Mouse (Mus musculus): ENCODE data around the gene Mip. TPM values are rescaled to one million over a fixed set of nuclear protein-coding genes. Genes with fewer than 3 reads are reported as not detected.
A peak's percentile ranks its signal among the peaks of the same experiment; 100 is the strongest.
"Not testable (repeated sequence)": the region's sequence is repeated elsewhere in the genome, so short reads cannot be mapped to it uniquely, and the experiment has no call there.

The Mip gene
- polyA plus RNA-seq, 1 experiment: not detected

GRCm38 (mm10) chr10:128185277-128185940 is 40.2 kb upstream of the Mip start:
- TF ChIP-seq FOSL1 (IDR thresholded peaks at IDR 0.05; ENCODE audit: insufficient read depth, low read length, poor library complexity, severe bottlenecking): peak; percentile 14
- TF ChIP-seq MYOG (IDR thresholded peaks at IDR 0.05; ENCODE audit: control insufficient read depth, extremely low read depth, insufficient read length): no peak
- peak; percentile 63 for TF ChIP-seq MAX (IDR thresholded peaks at IDR 0.05)
- TF ChIP-seq MYOD1 (IDR thresholded peaks at IDR 0.05; ENCODE audit: control insufficient read depth, insufficient read length, low read depth): peak; percentile 6
- Histone ChIP-seq H3K27me3 (ENCODE audit: control insufficient read depth, insufficient read depth, insufficient read length) (no peaks in the 10 kb centered on the region), H3K79me2 (ENCODE audit: control insufficient read depth, insufficient read depth) (no peaks in the 10 kb centered on the region), H3K79me3 (ENCODE audit: low read depth) (no peaks in the 10 kb centered on the region), H3ac (ENCODE audit: control insufficient read depth, insufficient read length, low read depth) (no peak overlapping the region), H3K4me3 (ENCODE audit: insufficient read depth, poor library complexity, severe bottlenecking) (no peak overlapping the region), H3K36me3 (ENCODE audit: control insufficient read depth, insufficient read depth) (no peaks in the 10 kb centered on the region)

- no peak overlapping the region for H3K4me3 ChIP-seq (ENCODE audit: insufficient read depth, poor library complexity, severe bottlenecking)
- H3K79me2 ChIP-seq (ENCODE audit: control insufficient read depth, insufficient read depth): no peaks in the 10 kb centered on the region
- no peaks in the 10 kb centered on the region for H3K79me3 ChIP-seq (ENCODE audit: low read depth)
- no peaks in the 10 kb centered on the region for H3K27me3 ChIP-seq (ENCODE audit: control insufficient read depth, insufficient read depth, insufficient read length)
- no peak for TF ChIP-seq USF1 (IDR thresholded peaks at IDR 0.05; ENCODE audit: low read depth)
- TF ChIP-seq MYOD1 (IDR thresholded peaks at IDR 0.05; ENCODE audit: control insufficient read depth, insufficient read length, low read depth): peak; percentile 61
- peak; percentile 16 for TF ChIP-seq MAX (IDR thresholded peaks at IDR 0.05)
- no peak for TF ChIP-seq MYOG (IDR thresholded peaks at IDR 0.05; ENCODE audit: control insufficient read depth, extremely low read depth, insufficient read length)
- TF ChIP-seq CTCF (IDR thresholded peaks at IDR 0.05; ENCODE audit: control insufficient read depth, insufficient read depth, insufficient read length): peak; percentile 63
- TF ChIP-seq FOSL1 (IDR thresholded peaks at IDR 0.05; ENCODE audit: insufficient read depth, low read length, poor library complexity, severe bottlenecking): no peak
- TF ChIP-seq CEBPB (IDR thresholded peaks at IDR 0.05; ENCODE audit: low read depth): no peak
- H3ac ChIP-seq (ENCODE audit: control insufficient read depth, insufficient read length, low read depth): no peak overlapping the region
- no peaks in the 10 kb centered on the region for H3K36me3 ChIP-seq (ENCODE audit: control insufficient read depth, insufficient read depth)
Measured at GRCm38 (mm10) chr10:128185959-128186358, 39.7 kb upstream of the Mip start.

- no peak for TF ChIP-seq MAX (IDR thresholded peaks at IDR 0.05)
- TF ChIP-seq USF1 (IDR thresholded peaks at IDR 0.05; ENCODE audit: low read depth): no peak
- no peak for TF ChIP-seq MYOG (IDR thresholded peaks at IDR 0.05; ENCODE audit: control insufficient read depth, extremely low read depth, insufficient read length)
- H3K27me3 ChIP-seq (ENCODE audit: control insufficient read depth, insufficient read depth, insufficient read length): no peaks in the 10 kb centered on the region
- H3K79me3 ChIP-seq (ENCODE audit: low read depth): no peaks in the 10 kb centered on the region
- no peak overlapping the region for H3ac ChIP-seq (ENCODE audit: control insufficient read depth, insufficient read length, low read depth)
- no peaks in the 10 kb centered on the region for H3K36me3 ChIP-seq (ENCODE audit: control insufficient read depth, insufficient read depth)
- H3K4me3 ChIP-seq (ENCODE audit: insufficient read depth, poor library complexity, severe bottlenecking): no peak overlapping the region
- H3K79me2 ChIP-seq (ENCODE audit: control insufficient read depth, insufficient read depth): no peaks in the 10 kb centered on the region
Measured at GRCm38 (mm10) chr10:128187181-128187605, 38.4 kb upstream of the Mip start.

- Histone ChIP-seq H3K79me3 (ENCODE audit: low read depth) (no peaks in the 10 kb centered on the region), H3K27me3 (ENCODE audit: control insufficient read depth, insufficient read depth, insufficient read length) (no peaks in the 10 kb centered on the region), H3K4me3 (ENCODE audit: insufficient read depth, poor library complexity, severe bottlenecking) (no peak overlapping the region), H3ac (ENCODE audit: control insufficient read depth, insufficient read length, low read depth) (no peak overlapping the region), H3K36me3 (ENCODE audit: control insufficient read depth, insufficient read depth) (no peaks in the 10 kb centered on the region), H3K79me2 (ENCODE audit: control insufficient read depth, insufficient read depth) (no peaks in the 10 kb centered on the region)
- TF ChIP-seq CTCF (IDR thresholded peaks at IDR 0.05; ENCODE audit: control insufficient read depth, insufficient read depth, insufficient read length): peak; percentile 24
- TF ChIP-seq USF1 (IDR thresholded peaks at IDR 0.05; ENCODE audit: low read depth): no peak
Measured at GRCm38 (mm10) chr10:128188242-128188877, 37.3 kb upstream of the Mip start.

GRCm38 (mm10) chr10:128191472-128191871 is 34.2 kb upstream of the Mip start:
- Histone ChIP-seq H3K36me3 (ENCODE audit: control insufficient read depth, insufficient read depth) (no peaks in the 10 kb centered on the region), H3K27me3 (ENCODE audit: control insufficient read depth, insufficient read depth, insufficient read length) (no peaks in the 10 kb centered on the region), H3K79me2 (ENCODE audit: control insufficient read depth, insufficient read depth) (no peaks in the 10 kb centered on the region), H3K79me3 (ENCODE audit: low read depth) (no peaks in the 10 kb centered on the region), H3K4me3 (ENCODE audit: insufficient read depth, poor library complexity, severe bottlenecking) (no peak overlapping the region), H3ac (ENCODE audit: control insufficient read depth, insufficient read length, low read depth) (no peak overlapping the region)
- TF ChIP-seq USF1 (IDR thresholded peaks at IDR 0.05; ENCODE audit: low read depth): no peak
- no peak for TF ChIP-seq CTCF (IDR thresholded peaks at IDR 0.05; ENCODE audit: control insufficient read depth, insufficient read depth, insufficient read length)
- TF ChIP-seq MAX (IDR thresholded peaks at IDR 0.05): no peak
- TF ChIP-seq MYOD1 (IDR thresholded peaks at IDR 0.05; ENCODE audit: control insufficient read depth, insufficient read length, low read depth): no peak
- no peak for TF ChIP-seq CEBPB (IDR thresholded peaks at IDR 0.05; ENCODE audit: low read depth)

- H3K79me3 ChIP-seq (ENCODE audit: low read depth); H3ac ChIP-seq (ENCODE audit: control insufficient read depth, insufficient read length, low read depth); H3K27me3 ChIP-seq (ENCODE audit: control insufficient read depth, insufficient read depth, insufficient read length); H3K79me2 ChIP-seq (ENCODE audit: control insufficient read depth, insufficient read depth); H3K4me3 ChIP-seq (ENCODE audit: insufficient read depth, poor library complexity, severe bottlenecking); H3K36me3 ChIP-seq (ENCODE audit: control insufficient read depth, insufficient read depth): not testable (repeated sequence)
Measured at GRCm38 (mm10) chr10:128192030-128192766, 33.4 kb upstream of the Mip start.

All from C2C12 (cell line).